In the genomic region with DNA sequence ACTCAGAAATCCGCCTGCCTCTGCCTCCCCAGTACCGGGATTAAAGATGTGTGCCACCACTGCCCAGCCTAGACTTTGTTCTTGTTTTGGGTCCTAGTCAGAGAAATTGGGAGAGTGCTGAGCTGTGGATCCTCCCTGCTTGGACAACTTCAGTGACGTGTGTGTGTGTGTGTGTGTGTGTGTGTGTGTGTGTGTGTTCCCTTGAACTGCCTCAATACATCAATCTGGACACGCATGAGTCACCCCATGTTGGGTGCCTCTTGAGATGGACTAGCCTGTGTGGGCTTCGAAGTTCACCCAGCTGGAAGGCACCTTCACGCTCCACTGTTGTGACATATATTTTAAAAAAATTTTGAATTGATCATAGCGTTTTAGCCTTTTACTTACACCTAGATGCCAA, we compare ENCODE assay signal across 11 mouse cellular contexts.
"Had no signal": no experiment of that assay in that cellular context is flagged by ENCODE, and none has a peak within 500 bp of the region (broad histone marks: within the 10 kb centered on the region; RNA-seq: fewer than 3 reads in every experiment).

No protein-coding gene starts in this region.

- DNase-seq: liver, postnatal 0 days; lung, adult 2 months; lung, postnatal 14 days; lung, postnatal 36 days; midbrain, embryonic 14.5 days; right cerebral cortex, postnatal 14 days; thymus, adult 2 months; thymus, postnatal 25 days; thymus, postnatal 4 days had no signal

- ATAC-seq: liver, postnatal 0 days; lung, postnatal 0 days; midbrain, embryonic 16.5 days had no signal
